Mouse (Mus musculus) retina, postnatal 7 days (tissue): Measurements from ENCODE around the gene Setd6.

Experiments
- DNase-seq: peaks from one replicate; pipeline ENCODE4 v3.0.0-alpha.2; 2012; ENCODE audit warnings: low read depth, low spot score

Gene Setd6

DNA sequence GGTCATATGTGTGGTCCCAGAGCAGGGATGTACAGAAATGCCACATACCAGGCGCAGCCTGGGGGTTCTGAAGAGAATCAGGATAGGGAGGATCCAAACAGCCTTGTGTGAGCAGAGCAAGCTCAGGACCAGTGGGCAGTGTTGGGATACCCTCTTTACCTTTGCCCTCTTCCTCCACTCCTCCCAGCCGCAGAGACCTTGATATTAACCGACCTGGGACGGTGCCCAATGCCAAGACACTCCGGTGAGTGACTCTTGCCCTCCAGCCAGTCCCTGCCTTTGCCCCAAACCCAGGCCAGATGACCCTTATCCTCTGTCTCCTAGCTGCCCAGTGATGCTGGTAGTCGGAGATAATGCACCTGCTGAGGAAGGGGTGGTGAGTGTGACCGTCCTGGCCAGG is 6.1 kb upstream of the Setd6 start:
- no peak for DNase-seq

DNA sequence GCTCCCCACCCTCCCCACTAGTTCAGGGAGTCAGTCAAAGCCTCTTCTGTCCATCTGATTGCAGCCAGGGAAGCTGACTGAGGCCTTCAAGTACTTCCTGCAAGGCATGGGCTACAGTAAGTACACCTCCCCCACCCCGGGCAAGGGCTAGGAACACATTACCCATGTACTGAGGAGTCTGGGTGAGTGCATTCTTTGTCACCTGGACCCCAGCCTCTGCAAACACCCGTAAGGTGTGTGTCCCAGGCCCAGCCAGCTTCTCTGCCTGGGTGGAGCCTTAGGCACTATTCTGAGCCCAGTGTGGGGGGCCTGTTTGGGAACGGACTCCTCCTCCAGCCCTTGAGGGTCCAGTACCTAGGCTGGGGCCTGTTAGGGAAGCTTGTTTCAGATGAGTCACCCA is 4.7 kb upstream of the Setd6 start:
- no peak for DNase-seq

DNA sequence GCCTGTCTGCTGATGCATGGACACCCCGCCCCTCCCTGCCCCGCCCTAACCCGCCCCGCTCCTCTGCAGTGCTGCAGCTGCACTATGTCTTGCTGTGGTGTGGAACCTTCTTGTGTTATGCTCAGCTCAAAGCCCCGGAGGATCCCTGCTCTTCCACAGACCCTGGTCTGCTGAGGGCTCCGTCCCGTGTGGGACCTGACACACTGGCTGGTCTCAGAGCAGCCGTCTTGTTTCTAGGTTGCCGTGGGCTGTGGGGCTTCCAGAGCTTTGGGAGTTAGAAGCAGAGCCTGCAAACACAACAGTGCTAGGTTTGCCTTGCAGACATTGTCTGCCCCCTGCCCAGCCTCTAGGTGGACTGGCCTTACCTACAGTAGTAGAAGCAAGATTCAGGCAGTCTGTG is 3.3 kb upstream of the Setd6 start:
- DNase-seq, result no peak

DNA sequence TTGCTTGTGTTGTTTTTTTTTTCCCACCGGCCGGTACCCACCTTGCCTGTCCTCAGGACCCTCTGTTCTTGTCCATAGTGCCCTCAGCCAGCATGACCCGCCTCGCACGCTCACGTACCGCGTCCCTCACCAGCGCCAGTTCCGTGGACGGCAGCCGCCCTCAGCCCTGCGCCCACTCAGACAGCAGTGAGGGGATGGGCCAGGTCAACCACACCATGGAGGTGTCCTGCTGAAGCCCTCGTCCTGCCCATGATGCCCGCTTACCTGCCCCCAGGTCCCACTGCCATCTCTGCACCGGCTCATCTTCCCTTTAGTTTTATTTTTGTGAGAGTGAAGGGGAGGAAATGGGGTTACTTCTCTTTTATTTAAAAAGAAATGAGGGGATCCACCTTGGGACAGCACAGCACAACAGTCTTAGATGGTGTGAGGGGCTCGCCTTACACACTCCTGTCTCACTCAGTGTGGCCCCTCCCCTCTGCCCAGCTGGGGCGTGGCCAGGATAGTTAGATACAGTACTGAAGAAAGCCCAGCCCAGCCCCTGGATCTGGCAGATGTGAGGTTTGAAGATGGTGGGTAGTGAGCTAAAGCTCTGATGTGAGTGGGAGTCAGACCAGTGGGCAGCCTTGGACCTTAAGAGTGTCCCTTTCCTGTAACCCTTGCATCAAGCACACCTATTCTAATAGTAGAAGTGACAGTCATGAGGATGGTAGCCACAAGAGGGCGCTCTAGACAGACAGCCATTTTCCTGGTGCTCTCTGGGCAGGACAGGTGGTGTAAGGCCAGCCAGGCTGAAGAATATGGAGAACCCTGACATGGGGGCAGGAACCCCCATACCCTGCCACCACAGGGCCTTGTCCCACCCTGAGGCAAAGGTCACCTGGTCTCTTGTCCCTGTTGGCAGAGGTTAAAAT is 2.3 kb upstream of the Setd6 start:
- peak; percentile 61 for DNase-seq

DNA sequence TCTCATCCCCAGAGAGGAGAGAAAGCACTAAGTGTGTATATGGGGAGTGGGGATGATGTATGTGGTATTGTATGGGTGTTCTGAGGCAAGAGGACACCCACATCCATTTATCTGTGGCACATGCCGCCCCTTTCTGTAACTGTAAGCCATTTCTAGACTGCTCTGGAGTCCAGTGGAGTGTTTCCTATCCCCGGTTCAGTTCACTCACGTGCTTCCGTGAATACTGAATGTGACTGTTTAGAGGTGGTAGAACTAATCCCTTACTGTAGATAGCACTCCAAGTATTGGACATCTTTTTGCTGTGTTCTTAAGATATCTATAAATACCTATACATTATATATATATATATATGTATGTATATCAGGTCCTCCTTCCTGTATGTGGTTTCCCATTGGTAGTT is 1.3 kb upstream of the Setd6 start:
- no peak for DNase-seq

DNA sequence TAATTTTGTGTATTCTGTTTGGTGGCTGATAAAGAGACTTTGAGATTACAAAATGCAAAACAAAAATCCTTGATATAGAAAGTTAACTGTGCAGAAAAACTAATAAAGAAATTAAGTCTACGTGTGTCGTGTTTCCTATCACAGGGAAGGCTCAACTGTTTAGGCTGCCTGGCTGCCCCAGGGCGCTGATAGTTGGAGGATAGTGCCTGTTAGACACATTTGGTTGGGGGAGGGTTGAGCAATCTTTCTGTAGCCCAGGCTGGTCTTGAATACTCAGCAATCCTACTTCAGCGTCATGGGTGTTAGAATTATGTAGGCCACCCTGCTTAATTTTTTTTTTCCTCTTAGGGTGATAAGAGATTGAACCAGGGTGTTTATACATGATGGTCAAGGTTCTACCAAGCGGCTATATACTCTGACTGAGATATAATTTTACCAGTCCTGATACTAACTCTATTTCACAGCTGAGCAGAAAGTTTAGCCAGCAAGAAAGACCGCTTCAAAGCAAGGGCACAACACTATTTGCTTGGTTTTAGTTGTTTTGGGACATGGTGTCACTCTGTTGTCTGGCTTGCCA is 756 bp upstream of the Setd6 start:
- DNase-seq, result no peak

DNA sequence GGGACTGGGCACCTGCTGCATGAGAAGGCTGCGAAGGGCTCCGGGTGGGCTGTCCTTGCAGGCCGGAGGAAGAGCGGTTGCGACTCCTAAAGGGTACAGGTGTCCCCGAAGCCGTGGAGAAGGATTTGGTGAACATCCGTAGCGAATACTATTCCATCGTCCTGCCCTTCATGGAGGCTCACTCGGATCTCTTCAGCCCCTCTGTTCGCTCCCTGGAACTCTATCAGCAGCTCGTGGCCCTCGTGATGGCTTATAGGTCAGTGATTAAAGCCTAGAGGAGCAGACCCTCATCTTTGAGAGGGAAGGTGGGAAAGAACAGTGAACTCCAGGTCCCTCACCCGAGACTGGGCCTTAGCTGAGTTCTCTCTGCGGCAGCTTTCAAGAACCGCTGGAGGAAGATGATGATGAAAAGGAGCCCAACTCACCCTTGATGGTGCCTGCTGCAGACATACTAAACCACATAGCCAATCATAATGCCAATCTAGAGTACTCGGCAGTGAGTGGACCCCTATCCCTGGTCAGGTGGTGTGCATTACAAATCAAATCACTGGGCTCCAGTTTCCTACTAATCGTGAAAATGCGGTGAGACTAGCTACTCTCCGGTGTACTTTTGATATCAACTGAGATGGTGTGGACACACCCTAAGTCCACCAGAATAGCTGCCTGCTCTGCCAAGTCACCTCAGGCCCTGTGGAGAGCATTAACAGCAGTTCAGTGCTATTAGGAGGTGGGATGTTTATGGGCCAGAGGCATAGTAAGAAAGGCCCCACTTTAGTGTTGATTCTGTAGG is 1.1 kb downstream of the Setd6 start:
- no peak for DNase-seq

DNA sequence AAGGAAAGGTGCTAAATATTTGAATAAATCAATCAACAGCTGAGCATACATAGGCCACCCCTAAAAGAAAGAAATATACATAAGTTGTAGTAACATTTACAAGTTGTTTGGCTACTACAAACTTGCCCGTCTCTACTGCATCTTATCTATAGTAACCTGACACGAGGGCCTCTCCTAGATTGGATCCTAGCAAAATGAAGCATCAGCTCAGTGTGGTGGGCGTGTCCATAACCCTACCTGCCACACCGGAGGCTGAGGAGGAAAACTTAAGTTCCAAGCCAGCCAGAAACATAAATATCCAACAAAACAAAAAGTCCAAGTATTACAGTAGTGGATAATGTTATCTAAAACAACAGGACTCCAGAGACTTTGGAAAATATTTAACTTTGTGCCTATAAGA is 11.9 kb downstream of the Setd6 start:
- no peak for DNase-seq

DNA sequence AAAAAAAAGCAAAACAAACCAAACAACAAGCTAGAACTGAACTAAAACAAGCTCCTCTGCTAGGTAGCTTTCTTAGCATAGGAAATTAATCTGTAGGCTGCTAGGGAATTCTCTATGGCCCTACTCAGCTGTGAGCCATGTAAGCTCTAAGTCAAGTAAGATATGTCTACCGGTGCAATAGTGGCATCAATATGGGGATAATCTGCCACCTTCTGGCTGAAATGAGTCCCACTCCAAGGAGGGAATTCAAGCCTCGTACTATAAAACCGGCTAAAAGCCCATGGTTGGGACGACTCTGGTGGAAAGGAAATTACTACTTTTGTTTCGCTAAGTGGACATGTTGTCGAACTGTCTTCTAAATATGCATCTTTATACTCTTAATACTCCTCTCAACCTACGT is 22.9 kb downstream of the Setd6 start:
- no peak for DNase-seq

DNA sequence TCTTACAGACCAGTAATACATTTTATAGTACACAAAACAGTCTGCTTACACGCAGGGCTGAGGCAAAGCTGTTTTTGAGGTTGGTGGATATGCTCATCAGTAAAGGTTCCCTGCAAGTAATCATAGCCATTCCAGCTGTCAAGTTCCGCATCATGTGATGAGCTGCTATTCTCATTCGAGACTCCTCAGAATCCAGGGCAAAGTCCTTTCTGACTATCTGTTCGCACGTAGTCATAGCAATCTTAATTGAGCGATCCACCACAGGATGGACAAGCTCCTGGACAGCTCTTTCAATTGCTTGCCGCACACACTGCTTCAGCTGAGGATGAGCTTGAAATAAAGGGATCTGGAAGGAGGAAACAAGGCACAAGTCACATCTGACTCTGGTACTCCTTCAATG is 26.1 kb downstream of the Setd6 start:
- DNase-seq, result no peak

DNA sequence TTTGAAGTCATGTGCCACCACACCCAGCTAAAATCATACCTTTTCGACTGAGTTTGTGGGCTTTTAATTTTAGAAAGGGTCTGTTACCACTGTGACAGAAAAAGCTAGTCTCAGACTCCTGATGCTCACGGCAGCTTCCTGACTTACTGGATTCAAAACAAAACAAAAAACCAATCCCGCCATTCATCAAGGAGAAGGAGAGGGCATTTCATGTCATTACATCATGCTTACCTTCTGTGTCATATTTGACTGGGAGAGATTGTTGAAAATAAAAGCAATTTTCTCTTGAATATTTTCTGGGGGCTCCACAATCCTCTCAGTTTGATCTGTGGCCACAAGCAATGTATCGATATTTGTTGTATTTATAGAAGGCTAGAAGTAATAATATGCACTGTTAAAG is 32.3 kb downstream of the Setd6 start:
- no peak for DNase-seq

DNA sequence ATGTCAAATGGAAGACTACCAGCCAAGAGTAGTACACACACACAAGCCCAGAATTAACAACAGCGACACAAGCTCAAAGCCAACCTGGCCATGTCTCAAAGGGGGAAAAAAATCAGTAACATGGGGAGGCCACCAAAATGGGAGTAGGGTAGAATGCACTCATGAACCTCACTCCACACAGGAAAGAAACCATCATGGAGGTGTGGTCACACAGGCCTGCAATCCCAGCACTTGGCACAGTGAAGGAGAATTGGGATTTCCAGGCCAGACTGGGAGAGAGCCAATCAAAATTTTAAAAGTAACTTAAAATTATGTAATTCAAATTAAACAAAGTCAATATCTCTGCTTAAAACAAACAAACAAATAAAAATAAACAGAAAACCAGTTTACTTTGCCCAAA is 36.2 kb downstream of the Setd6 start:
- no peak for DNase-seq

DNA sequence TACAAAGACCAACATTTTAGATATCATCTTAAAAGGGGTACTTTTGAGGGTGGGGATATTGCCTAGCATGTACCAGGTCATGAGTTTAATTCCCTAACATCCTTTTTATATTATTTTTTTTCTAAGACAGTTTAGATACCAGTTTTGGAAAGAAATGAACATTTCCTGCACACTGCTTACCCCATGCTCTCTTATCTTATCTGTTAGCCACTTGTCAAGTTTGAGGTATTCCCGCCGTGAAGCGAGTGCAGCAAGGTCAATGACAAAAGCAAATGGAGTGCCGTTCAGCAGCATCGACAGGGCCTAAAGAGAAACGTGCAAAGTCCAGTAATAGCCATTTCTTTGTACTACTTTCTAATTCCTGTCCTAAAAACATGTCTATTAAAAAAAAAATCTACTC is 44.6 kb downstream of the Setd6 start:
- DNase-seq, result no peak

DNA sequence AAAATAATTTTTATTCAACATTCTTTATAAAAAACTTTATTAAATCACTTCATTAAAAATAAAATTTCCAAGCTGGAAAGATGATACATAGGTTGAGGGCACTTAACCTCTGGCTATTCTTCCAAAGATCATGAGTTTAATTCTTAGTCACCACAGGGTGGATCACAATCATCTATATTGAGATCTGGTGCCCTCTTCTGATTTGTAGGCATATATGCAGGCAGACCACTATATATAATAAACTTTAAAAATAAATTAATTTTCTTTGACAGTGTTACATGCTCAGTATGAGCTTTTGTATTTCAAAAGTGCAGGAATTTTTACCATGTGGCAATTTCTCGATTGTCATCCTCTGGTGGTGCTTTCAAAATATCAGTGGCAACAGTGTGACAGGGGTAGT is 48.5 kb downstream of the Setd6 start:
- DNase-seq, result no peak
